Mouse (Mus musculus) lung, embryonic 16.5 days (tissue): ENCODE data around the gene Tsga10. TPM values are rescaled to one million over a fixed set of nuclear protein-coding genes. Genes with fewer than 3 reads are reported as not detected.

Experiments
- ATAC-seq: fragments of 200-750 bp; cut with Nextera tagmentation; 2 replicates; pipeline ENCODE4 v1.8.0; 2017; ENCODE audit warnings: low read depth, mild to moderate bottlenecking, moderate library complexity
- H3K27ac ChIP-seq: fragments of 300-500 bp; sonication (generic); 2 replicates; pipeline ENCODE4 v1.5.1; 2014; ENCODE audit warnings: mild to moderate bottlenecking, control low read depth, low read length
- H3K27me3 ChIP-seq: fragments of 300-500 bp; sonication (generic); 2 replicates; pipeline ENCODE4 v1.6.1; 2014; ENCODE audit warnings: low read depth, low read length, mixed read lengths; ENCODE audit not compliant: control insufficient read depth, insufficient read depth
- H3K36me3 ChIP-seq: fragments of 300-500 bp; sonication (generic); 2 replicates; pipeline ENCODE4 v1.6.1; 2014; ENCODE audit warnings: low read length; ENCODE audit not compliant: control insufficient read depth, insufficient read depth
- H3K4me1 ChIP-seq: fragments of 300-500 bp; sonication (generic); replicated peaks from 2 replicates; pipeline ENCODE4 v1.6.1; 2014; ENCODE audit warnings: low read length, mixed read lengths; ENCODE audit not compliant: control insufficient read depth, insufficient read depth
- H3K4me2 ChIP-seq: fragments of 300-500 bp; sonication (generic); 2 replicates; pipeline ENCODE4 v1.6.1; 2014; ENCODE audit warnings: low read depth, low read length, control low read depth
- H3K4me3 ChIP-seq: fragments of 300-500 bp; sonication (generic); 2 replicates; pipeline ENCODE4 v1.5.1; 2014; ENCODE audit warnings: mild to moderate bottlenecking, low read length, control low read depth
- H3K9ac ChIP-seq: fragments of 300-500 bp; sonication (generic); 2 replicates; pipeline ENCODE4 v1.6.1; 2014; ENCODE audit warnings: low read length, control low read depth
- H3K9me3 ChIP-seq: fragments of 300-500 bp; sonication (generic); 2 replicates; pipeline ENCODE4 v1.6.1; 2016; ENCODE audit warnings: low read length; ENCODE audit not compliant: control insufficient read depth
- WGBS: fragments of 180-500 bp; shearing (Covaris S2); extraction: QIAGEN DNeasy Blood & Tissue Kit; methylation state at CpG from one replicate; pipeline ENCODE4 v1.1.7; 2014; 5-methylcytosine and 5-hydroxymethylcytosine counted together
- polyA plus RNA-seq: library from polyadenylated mRNA; unstranded; fragments of >200 nt; fragmentation: Nextera tagmentation; extraction: Ambion mirVana; gene quantifications from 2 replicates; pipeline ENCODE4 v1.2.1, GENCODE M21; 2015

Tsga10 gene
- polyA plus RNA-seq, 1 experiment from 2014 or later = 8.2 TPM

GRCm38 (mm10) chr1:37884451-37884850 lies 18.2 kb upstream of the Tsga10 start:
- H3K9me3 ChIP-seq = no peaks in the 10 kb centered on the region
- H3K36me3 ChIP-seq = peaks cover 11% of the 10 kb centered on the region
- 70% methylated on average over 4 of the region's 4 CpGs for WGBS
- peaks cover 4% of the 10 kb centered on the region for H3K4me1 ChIP-seq
- H3K4me2 ChIP-seq = no peak overlapping the region
- no peaks in the 10 kb centered on the region for H3K27me3 ChIP-seq
- H3K4me3 ChIP-seq = no peak overlapping the region
- no peak overlapping the region for H3K9ac ChIP-seq
- no peak overlapping the region for H3K27ac ChIP-seq
- no peak for ATAC-seq

GRCm38 (mm10) chr1:37883411-37883810 lies 17.2 kb upstream of the Tsga10 start:
- 87% methylated on average over 4 of the region's 4 CpGs for WGBS
- Histone ChIP-seq H3K27me3 (no peaks in the 10 kb centered on the region), H3K9ac (no peak overlapping the region), H3K4me3 (no peak overlapping the region), H3K9me3 (no peaks in the 10 kb centered on the region), H3K36me3 (peaks cover 17% of the 10 kb centered on the region), H3K27ac (no peak overlapping the region), H3K4me2 (no peak overlapping the region), H3K4me1 (no peaks in the 10 kb centered on the region)
- ATAC-seq = no peak

GRCm38 (mm10) chr1:37877736-37878460 lies 11.7 kb upstream of the Tsga10 start:
- Histone ChIP-seq H3K4me1 (peaks cover 3% of the 10 kb centered on the region; the same call in 1 of the 2 replicates), H3K36me3 (peaks cover 37% of the 10 kb centered on the region), H3K4me2 (no peak overlapping the region), H3K4me3 (no peak overlapping the region), H3K9me3 (peaks cover 4% of the 10 kb centered on the region), H3K9ac (no peak overlapping the region), H3K27ac (no peak overlapping the region), H3K27me3 (no peaks in the 10 kb centered on the region)
- WGBS = 90% methylated on average over 13 of the region's 13 CpGs
- no peak for ATAC-seq

GRCm38 (mm10) chr1:37873157-37873556 lies 6.9 kb upstream of the Tsga10 start:
- Histone ChIP-seq H3K4me3 (peak overlapping the region; percentile 63), H3K9me3 (peaks cover 4% of the 10 kb centered on the region), H3K9ac (no peak overlapping the region), H3K4me2 (peak overlapping the region; percentile 58), H3K27ac (no peak overlapping the region), H3K36me3 (peaks cover 31% of the 10 kb centered on the region), H3K4me1 (peaks cover 7% of the 10 kb centered on the region; the same call in 1 of the 2 replicates), H3K27me3 (no peaks in the 10 kb centered on the region; the same call in 1 of the 2 replicates)
- WGBS = 83% methylated on average over 4 of the region's 4 CpGs
- ATAC-seq = no peak

GRCm38 (mm10) chr1:37872131-37873067 lies 6.2 kb upstream of the Tsga10 start:
- H3K4me1 ChIP-seq = peaks cover 7% of the 10 kb centered on the region; the same call in 1 of the 2 replicates
- 4% methylated on average over 33 of the region's 33 CpGs for WGBS
- H3K4me2 ChIP-seq = peak overlapping the region; percentile 58
- H3K9me3 ChIP-seq = peaks cover 4% of the 10 kb centered on the region
- peak overlapping the region; percentile 86 for H3K27ac ChIP-seq
- peaks cover 24% of the 10 kb centered on the region for H3K36me3 ChIP-seq
- peak overlapping the region; percentile 63 for H3K4me3 ChIP-seq
- peak; percentile 97 for ATAC-seq
- H3K27me3 ChIP-seq = no peaks in the 10 kb centered on the region; the same call in 1 of the 2 replicates
- H3K9ac ChIP-seq = peak overlapping the region; percentile 55

GRCm38 (mm10) chr1:37871704-37872103 lies 5.5 kb upstream of the Tsga10 start, which contains the start of gene Lipt1:
Lipt1 (plus strand) TSS chr1:37871738.
- WGBS = 4% methylated on average over 7 of the region's 7 CpGs
- Histone ChIP-seq H3K36me3 (peaks cover 19% of the 10 kb centered on the region), H3K4me2 (peak within 1 kb of the TSS; percentile 58), H3K9me3 (peaks cover 4% of the 10 kb centered on the region), H3K4me3 (peak within 1 kb of the TSS; percentile 63), H3K27me3 (no peaks in the 10 kb centered on the region; the same call in 1 of the 2 replicates), H3K4me1 (peaks cover 7% of the 10 kb centered on the region; the same call in 1 of the 2 replicates), H3K9ac (peak within 1 kb of the TSS; percentile 55), H3K27ac (peak within 1 kb of the TSS; percentile 86)
- peak; percentile 84 for ATAC-seq

- ATAC-seq = no peak
- Histone ChIP-seq H3K4me2 (no peak overlapping the region), H3K9ac (no peak overlapping the region), H3K27me3 (no peaks in the 10 kb centered on the region; the same call in 1 of the 2 replicates), H3K9me3 (no peaks in the 10 kb centered on the region), H3K36me3 (no peaks in the 10 kb centered on the region), H3K4me1 (peaks cover 13% of the 10 kb centered on the region), H3K4me3 (no peak overlapping the region), H3K27ac (no peak overlapping the region)
- WGBS = 47% methylated on average over 2 of the region's 2 CpGs
Measured at GRCm38 (mm10) chr1:37869362-37869761, 3.1 kb upstream of the Tsga10 start.

- H3K9ac ChIP-seq = no peak overlapping the region
- WGBS = 57% methylated on average over 10 of the region's 10 CpGs
- no peak overlapping the region for H3K4me2 ChIP-seq
- no peaks in the 10 kb centered on the region; the same call in 1 of the 2 replicates for H3K27me3 ChIP-seq
- H3K4me1 ChIP-seq = peaks cover 13% of the 10 kb centered on the region
- H3K36me3 ChIP-seq = no peaks in the 10 kb centered on the region
- no peaks in the 10 kb centered on the region for H3K9me3 ChIP-seq
- H3K27ac ChIP-seq = no peak overlapping the region
- H3K4me3 ChIP-seq = no peak overlapping the region
- ATAC-seq = no peak
Measured at GRCm38 (mm10) chr1:37868640-37869039, 2.4 kb upstream of the Tsga10 start.
